Mouse (Mus musculus): Measurements from ENCODE around the gene Sorcs2. TPM values are rescaled to one million over a fixed set of nuclear protein-coding genes. Genes with fewer than 3 reads are reported as not detected.

Sorcs2 gene
- polyA plus RNA-seq, 1 experiment from 2014 or later, result 1.7 TPM

DNA sequence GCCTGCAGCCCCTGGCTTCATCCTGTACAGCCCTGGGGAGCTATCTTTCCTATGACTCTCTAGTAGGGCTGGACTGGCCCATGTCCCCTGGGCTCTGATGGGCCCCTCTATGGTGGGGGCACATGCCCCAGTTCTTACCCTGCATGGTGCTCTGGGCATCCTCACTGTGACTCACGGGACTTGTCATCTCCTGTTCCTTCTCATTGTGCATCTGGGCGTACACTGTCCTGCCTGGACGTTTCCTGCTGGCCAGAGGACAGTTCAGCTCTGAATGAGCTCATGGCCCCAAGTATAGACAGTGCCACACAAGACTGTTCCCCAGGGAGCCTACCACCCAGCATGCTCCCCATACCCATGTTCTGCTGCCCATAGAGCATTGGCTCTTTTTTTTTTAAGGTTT lies 376.8 kb downstream of the Sorcs2 start:
- no peak for DNase-seq (ENCODE audit: low spot score)

DNA sequence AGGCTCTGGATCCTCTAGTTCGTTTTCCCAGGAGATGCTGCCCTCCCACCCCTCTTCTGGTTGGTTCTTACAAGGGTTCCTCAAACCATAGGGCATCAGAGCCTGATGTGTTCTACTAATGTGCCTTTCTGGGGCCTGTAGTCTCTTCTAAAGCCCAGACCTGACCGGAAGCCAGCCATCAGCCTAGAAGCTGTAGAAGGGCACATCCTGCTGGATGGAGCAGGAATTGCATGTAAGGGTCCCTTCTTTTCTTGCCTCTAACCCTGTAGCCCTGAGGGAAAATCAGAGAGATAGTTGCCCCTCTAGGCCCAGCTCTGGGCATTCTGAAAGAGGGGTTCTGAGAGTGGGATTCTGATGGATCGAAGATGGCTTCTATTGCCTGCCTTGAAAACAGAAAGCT lies 379.6 kb downstream of the Sorcs2 start:
- DNase-seq (ENCODE audit: low spot score), result peak; percentile 36

GRCm38 (mm10) chr5:36009405-36009804 lies 388.5 kb downstream of the Sorcs2 start:
- DNase-seq (ENCODE audit: low spot score), result no peak

GRCm38 (mm10) chr5:36007649-36008048 lies 390.3 kb downstream of the Sorcs2 start:
- no peak for DNase-seq (ENCODE audit: low spot score)

- DNase-seq (ENCODE audit: low spot score), result no peak
These were observed 391.4 kb downstream of the Sorcs2 start for GRCm38 (mm10) chr5:36006586-36006985.

GRCm38 (mm10) chr5:36006106-36006505 lies 391.8 kb downstream of the Sorcs2 start:
- peak; percentile 74 for DNase-seq (ENCODE audit: low spot score)

DNA sequence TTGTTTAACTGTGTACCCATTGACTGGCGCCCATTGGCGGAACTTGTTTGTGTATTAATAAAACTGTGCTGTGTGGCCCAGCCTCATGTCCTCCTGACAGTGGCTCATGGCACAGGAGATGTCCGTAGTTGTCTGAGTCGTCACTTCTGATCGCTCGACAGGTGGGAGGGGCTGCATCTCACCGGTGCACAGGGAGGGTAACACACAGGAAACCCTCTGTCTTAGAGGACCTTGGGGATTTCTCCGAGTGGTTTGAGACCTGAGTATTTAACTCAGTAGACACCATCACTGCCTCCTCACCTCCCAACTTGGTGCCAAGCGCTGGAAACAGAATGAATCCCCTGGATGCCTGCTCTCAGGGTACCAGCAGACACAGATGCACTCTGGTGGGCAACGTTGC lies 394.1 kb downstream of the Sorcs2 start:
- no peak for DNase-seq (ENCODE audit: low spot score)

GRCm38 (mm10) chr5:35989986-35990735 lies 407.8 kb downstream of the Sorcs2 start:
- no peak for DNase-seq (ENCODE audit: low spot score)

- no peak for DNase-seq (ENCODE audit: low spot score)
These were observed 408.4 kb downstream of the Sorcs2 start for GRCm38 (mm10) chr5:35989506-35989905.

DNA sequence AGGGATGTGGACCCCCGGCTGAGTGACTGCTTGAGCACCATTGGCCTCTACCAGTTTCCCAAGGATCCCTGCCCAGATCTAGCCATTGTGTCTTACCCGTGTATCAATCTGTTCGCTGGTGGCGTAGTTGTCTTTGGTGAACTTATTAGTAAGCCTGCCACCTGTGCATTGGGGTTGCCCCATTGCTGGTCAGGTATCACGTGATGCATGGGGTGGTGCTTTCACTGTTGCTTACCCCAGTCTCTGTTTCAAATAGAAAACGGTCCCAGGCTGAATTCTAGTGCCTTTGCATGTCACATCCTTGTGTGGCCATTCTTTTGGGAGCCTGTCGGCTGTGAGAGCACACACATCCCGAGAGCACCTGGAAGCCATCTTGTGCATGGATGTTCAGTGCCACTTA lies 409.9 kb downstream of the Sorcs2 start:
- DNase-seq (ENCODE audit: low spot score), result no peak

DNA sequence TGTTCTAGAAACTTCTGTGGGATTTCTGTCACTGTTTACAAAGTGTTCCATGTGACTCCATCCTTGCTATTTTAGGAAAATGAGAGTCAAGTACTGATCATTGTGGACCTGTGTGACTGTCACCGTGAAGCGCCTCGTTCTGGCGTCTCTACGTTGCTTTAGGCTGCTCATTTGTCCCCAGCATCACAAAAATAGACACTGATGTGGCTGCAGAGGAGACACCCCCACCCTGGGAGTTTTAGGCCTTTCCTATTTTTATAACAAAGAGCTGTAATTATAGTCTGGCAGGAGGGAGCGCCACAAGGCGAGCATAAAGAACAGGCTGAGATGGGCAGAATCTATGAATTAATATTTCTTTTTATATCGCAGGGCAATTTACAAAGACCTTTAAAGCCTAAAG lies 412.3 kb downstream of the Sorcs2 start:
- DNase-seq (ENCODE audit: low spot score), result no peak

DNA sequence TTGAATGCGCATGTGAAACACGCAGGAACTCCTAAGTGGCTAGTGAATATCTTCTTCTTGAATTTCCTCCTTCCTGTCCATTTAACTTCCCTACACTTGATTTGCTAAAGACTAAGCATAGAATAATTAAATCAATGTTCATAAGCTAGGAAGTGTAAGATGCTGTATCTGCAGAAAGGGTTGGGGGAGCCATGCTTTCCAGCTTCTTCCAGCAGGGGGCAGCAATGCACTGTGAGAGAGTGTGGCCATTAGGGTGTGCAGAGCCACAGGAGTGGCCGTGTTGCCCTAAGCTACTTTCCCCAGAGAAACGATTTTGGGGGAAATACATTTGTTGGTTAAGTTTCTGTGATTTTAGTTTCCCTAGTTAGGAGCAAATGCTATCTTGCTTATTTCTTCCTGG lies 416.0 kb downstream of the Sorcs2 start:
- peak; percentile 80 for DNase-seq (ENCODE audit: low spot score)

- DNase-seq (ENCODE audit: low spot score), result no peak
These were observed 416.6 kb downstream of the Sorcs2 start for GRCm38 (mm10) chr5:35981341-35981740.

GRCm38 (mm10) chr5:35980542-35980941 lies 417.4 kb downstream of the Sorcs2 start:
- DNase-seq (ENCODE audit: low spot score), result no peak

DNA sequence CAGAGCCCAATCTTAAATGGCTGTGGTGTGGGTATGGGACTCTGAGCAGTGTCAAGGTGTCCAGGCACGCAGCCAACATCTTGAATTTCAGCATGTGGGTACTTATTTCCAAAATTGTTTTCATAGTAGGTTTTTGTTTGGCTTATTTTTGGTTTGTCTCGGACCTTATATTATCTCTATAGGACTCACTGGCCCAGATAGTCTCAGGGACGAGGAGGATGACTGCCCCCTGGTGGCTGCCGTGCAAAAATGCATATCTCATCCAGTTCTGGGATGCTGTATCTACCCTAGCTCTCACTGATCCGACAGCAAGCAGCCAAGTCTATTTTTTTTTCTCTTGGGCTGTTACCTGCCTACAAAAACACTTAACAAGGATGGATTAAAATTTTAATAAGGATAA lies 422.3 kb downstream of the Sorcs2 start:
- peak; percentile 69 for DNase-seq (ENCODE audit: low spot score)

- DNase-seq (ENCODE audit: low spot score), result no peak
These were observed 423.7 kb downstream of the Sorcs2 start for GRCm38 (mm10) chr5:35974265-35974664.

DNA sequence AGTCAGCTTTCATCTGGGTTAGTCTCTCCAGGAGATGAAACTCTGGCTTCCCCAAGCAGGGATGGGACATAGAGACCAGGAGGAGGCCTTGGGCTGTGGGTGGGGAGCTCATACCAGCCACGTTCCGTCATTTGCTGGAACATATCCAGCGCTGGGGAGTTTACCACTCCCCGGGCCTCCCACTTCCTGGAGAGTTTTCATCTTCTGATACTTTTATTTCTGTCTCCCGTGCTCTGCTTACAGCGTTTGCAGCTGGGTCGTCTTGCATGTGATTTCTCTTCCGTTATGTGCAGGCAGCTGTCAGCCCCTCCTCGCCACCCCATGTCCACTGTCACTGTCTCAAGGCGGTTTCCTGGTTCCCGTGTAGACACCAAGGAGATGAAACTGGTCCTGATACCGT lies 424.1 kb downstream of the Sorcs2 start:
- peak; percentile 80 for DNase-seq (ENCODE audit: low spot score)

DNA sequence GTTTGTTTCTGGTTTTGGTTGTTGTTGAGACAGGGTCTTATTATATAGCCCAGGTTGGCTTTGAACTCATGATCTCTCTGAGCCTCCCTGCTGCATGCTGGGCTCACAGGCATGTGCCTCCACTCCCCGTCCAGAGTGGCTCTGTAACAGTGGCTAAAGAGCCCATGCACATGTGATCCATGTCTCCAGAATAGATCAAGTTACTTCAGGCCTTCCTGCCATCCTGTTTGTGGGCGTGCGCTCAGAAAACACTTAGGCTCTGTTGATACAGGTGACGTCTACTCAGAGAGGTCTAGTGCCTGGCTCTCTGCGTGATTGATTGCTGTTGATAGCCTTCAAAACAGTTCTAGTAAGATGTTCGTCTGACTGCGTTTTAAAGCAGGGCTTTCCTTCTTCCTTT lies 425.2 kb downstream of the Sorcs2 start:
- no peak for DNase-seq (ENCODE audit: low spot score)

DNA sequence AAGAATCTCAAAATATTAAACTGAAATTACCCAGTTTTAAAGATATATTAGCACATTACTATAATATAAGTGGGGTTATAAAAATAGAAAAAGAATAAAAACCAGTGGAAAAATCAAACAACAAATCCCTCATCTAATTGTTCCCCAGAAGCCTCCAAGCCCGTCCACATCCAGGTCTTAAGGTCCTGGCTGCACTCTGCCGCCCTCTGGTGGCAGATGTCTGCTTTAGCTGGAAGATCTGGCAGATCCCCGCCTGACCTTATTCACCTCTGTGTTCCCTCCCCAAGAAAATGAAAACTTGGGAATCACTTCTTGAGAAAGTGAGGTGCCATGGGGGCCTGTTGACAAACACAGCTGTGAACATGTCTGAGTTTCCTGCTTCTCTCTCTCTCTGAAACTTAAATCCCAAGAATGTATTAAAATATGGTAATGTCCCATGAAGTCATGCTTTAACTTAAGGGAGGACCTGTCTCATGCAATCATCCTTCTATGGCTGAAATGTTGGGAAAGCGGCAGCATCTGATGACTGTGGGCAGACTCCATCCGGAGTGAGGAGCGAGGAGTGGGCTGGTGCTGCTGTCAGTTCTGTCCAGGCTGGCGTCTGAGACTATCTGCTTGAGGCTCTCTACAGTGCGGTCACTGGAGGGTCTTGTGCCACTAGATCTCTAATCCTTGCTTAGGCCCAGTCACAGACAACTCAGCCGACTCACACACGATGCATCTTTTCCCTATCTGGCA lies 425.9 kb downstream of the Sorcs2 start:
- DNase-seq (ENCODE audit: low spot score), result peak; percentile 79

GRCm38 (mm10) chr5:35970380-35971105 lies 427.4 kb downstream of the Sorcs2 start:
- peak; percentile 67 for DNase-seq (ENCODE audit: low spot score)

GRCm38 (mm10) chr5:35969857-35970256 lies 428.1 kb downstream of the Sorcs2 start:
- no peak for DNase-seq (ENCODE audit: low spot score)

All from thymus, postnatal 0 days (tissue).